Mouse (Mus musculus) heart, postnatal 14 days (tissue): ENCODE measurements at regions not wholly inside any gene's neighbourhood (a gene's known extent, or its start where the extent isn't known, plus 50 kb on each side); places are given as distances from the start of the nearest gene placed in this dataset.

ENCODE experiments used
- DNase-seq, 2 experiments: peaks; one replicate each; pipeline ENCODE4 v3.0.0; 2021 to 2022
- intact Hi-C: fragments of 180-260 bp; cut with DNase I; formaldehyde crosslinking; loops from one replicate; pipeline ENCODE4 v1.15.1; 2025

DNA sequence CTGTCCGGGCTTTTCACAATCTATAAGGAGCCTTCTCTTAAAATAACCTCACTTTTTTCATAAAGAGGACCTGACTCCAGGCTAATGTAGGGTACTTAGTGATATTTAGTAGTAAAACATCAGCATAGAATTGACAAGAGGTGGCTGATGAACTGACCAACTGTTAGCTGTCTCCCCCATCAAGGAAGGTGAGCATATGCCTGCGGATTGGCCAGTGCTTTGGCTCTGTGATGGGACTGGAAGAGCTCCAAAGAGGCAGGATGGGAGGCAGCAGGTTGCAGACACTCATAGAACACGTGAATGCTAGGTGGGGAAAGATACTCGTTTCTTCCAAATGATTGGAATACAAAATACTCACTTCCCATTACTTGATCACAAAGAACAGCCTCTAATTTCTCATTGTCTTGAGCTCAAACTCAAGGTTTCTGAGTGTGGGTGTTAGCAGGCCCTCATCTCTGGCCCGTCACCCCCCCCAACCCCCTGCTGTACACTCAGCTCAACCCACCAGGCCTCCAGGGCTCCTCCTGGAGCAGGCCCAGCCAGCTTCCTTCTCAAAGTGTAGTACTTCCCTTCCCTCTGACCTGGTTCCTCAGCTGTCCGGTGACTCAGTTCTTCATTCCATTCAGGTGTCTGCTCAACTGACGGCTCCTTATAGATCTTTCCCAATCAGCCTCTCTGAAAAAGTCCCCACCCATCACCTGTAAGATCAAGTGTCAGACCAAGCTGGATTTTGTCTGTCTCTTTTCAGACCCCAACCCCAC is 160.2 kb upstream of the Rbms1 start:
- intact Hi-C loops, result no loop called here
- DNase-seq, result no peak

DNA sequence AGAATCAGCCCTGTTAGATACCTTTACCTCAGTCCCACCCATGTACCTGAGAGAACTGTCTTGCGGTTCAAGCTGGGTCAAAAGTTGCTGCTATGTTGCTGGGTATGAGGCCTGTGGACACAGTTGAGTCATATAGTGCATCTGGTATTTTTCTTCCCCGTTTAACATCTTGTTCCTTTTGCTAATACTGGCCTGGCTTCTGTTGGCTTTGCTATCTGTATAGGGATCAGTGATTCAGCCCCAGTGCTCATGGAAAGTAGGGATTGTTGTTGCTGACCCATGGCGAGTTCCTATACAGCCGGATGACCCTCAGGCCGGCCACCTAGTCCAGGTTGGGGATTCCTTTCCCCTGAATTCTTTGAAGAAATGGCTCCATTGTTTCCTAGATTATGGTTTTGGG is 158.3 kb upstream of the Rbms1 start:
- no peak for DNase-seq
- intact Hi-C loops, result no loop called here

DNA sequence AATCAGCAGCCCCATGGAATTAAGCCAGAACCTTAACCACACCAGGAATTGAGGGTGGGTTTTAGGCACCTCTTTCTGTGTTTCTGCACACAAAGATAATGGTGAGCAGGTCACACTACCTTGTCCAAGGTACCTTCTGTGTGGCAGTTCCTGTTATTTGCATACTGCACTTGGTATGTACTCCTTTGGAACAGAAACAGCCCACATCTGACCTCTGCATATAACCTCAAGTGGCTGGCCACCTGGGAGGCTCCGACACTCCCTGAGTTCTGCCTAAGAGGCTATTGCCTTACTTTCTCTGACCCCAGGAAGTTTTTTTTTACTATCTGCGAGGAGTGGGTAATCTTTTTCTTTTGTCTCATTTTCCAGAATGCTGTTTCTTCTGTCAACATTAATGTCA is 151.6 kb upstream of the Rbms1 start:
- DNase-seq, result no peak
- intact Hi-C loops, result no loop called here

DNA sequence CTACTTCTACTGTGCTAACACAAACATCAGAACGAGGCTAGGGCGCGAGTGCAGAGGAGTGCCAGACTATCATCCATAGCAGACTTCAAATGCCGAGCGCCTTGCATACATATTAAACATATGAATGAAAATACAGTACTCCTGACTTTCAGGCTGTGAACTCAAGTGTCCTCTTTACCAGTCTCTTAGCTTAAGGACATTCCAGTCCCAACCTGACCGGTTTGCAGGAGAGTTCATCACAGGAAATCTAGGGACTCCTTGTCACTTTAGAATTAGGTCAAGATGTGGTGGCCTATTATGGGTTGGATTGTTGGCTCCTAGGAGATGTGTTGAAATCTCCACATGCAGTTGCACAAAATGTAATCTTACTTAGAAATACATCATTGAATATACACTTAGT is 150.9 kb upstream of the Rbms1 start:
- no peak for DNase-seq
- intact Hi-C loops, result no loop called here

DNA sequence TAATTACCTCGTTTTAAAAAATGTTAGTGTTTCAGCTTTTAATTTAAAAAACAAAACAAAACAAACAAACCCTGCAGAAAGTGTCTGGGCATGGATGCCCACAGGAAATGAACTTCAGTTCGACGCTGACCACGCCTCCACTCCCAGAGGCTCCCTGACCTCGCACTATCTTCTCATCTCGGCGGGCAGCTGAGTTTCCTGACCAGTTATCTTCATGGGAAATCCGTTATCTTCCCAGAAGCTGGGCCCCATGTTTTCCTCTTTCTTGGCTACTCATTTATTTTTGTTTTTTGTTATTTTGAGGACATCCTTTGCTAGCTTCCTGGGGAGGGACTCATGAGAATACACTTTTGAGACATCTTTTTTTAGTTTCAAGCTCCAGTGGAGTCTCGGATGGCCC is 147.6 kb upstream of the Rbms1 start:
- intact Hi-C loops, result no loop called here
- DNase-seq, result no peak

DNA sequence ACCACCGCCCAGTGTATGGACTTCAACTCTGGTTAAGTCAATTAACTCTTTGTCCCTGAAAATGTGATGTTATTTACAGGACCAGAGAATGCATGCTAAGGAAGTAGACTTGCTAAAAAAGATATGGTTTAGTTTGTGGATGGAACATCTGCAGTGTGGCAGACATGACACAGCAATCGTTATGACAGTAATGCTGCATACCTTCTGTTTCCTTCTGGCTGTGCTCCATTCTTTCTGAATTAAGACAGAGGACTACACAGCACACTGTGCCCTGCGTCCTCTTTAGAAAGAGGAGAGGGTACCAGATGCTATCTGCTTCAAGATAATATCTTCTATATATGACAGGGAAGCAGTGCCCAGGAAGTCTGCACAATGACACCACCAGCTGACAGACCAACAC is 146.6 kb upstream of the Rbms1 start:
- no peak for DNase-seq

DNA sequence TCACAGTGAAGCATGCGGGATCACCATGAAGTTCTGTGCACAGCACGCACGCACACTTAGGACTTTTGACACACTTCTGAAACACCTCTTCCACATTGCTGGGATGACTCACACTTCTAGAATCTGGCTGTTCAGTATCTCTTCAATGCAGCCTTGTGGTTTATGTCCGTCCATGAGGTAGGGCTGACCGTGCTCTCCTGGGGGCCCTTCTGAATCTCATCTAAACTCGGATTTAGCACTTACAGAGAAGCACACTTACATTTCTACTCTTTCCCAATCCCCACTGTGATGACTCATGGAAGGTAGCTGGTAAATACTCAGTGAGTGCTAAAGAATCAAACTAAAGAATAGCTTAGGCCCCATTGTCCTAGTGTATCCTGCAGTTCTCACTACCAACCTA is 142.2 kb upstream of the Rbms1 start:
- intact Hi-C loops, result no loop called here

More for the DNA sequence above, 146.6 kb upstream of the Rbms1 start:
- intact Hi-C loops, result no loop called here

DNA sequence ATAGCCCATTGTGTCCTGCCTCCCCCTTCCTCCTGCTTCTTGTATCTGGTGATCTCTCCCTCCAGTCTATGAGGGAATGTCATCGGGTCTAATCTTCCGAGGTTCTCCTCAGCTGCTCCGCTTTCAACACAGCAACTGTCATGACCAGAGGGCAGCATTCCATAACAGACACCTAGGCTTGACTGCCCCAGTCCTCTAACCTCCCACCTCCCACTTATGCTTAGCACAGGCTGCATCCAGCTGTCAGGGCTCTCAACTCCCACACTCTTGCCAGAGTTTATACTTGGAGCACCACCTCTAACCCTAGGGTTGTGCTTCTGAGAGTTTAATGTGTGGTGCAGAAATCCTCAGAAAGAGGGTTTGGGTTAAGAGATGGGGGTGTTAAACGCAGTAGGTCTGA is 137.9 kb upstream of the Rbms1 start:
- intact Hi-C loops, result no loop called here
- peak; percentile 16 to 21 for DNase-seq

More for the DNA sequence above, 142.2 kb upstream of the Rbms1 start:
- DNase-seq, result no peak

DNA sequence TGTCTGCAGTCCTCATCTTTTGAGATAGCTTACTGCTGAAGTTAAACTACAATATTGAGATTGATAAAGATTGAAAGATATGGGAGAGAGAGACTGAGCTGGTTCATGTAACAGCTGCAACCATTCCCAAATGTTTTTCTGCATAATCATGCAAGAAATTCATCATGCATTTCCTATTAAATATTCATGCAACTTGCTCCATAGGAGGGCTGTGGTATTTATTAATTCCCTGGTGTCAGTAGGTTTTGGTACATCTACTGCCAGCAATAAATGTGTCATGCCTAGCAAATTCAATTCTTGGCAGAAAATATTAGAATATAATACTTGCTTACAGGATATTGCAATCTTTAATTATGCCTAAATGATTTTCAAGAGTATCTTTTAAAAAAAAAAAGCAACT is 125.5 kb upstream of the Rbms1 start:
- intact Hi-C loops, result no loop called here
- DNase-seq, result no peak

DNA sequence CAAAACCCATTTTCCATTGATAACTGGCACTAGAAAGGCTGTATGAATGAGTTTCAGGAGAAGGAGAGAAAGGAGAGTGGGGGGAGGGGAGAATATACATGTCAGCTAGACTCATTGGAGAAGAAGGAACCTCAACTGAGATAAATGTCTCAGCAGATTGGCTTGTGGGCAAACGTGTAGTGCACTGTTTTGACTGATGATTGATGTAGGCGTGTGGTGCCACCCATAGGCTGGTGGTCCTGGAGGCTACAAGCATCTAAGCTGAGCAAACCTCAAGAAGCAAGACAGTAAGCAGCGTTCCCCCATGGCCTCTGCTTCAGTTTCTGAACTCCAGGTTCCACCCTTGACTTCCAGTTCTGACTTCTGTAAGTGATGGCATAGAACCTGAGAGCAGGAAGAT is 121.8 kb upstream of the Rbms1 start:
- intact Hi-C loops, result no loop called here
- DNase-seq, result no peak

DNA sequence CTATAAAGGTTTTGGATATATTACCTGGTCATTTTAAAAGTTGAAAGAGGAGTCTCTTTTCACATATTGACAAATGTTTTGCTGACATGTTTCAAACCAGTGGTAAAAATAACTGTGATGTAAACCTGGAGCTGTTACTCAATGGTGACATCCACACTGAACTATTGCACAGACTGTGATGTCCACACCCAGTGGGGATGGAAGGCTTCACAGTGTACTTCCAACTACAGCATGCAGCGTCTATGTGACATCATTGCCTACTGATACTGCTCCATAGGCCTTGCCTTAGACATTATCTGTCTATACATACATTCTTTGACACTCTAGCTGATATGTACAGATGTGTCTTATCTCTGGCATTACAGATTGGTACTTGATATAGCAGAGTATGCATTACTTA is 120.1 kb upstream of the Rbms1 start:
- intact Hi-C loops, result no loop called here
- no peak for DNase-seq

DNA sequence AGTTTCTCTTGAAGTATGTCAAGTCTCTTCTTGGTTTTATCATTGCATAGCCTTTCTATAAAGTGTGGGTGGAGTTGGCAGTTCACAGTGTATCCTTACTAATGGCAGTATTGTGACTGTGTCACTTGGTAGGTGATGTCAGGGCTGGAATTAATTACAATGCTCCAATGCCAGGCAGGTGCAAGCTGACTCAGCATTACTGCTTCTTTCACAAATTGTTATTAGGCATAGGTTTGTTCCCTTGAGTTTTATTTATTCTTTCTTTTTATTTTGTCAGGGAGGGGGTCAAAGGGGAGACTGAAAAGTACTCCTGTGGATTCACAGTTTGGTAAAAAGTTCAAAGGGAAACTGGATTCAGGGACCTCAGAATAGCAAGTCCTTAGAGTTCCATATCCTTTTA is 119.6 kb upstream of the Rbms1 start:
- intact Hi-C loops, result no loop called here
- no peak for DNase-seq

DNA sequence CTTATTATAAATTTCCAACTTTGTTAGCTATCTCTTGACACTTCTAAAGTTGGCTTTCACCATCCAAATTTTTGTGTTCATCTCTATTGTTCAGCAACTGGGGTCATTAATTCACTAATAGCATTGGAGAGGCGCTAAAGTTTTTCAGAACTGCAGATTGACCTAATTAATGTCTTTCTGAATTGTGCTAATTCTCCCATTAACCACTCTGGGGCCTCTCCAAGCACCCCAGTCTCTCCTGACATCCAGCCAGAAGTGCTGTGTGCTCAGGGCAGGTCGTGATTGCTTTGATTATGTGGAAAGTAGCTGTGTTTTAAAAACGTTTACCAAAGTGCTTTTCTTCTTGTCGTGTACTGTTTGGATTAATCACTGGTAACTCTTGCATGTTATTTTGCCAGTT is 117.0 kb upstream of the Rbms1 start:
- intact Hi-C loops, result no loop called here
- DNase-seq, result no peak

DNA sequence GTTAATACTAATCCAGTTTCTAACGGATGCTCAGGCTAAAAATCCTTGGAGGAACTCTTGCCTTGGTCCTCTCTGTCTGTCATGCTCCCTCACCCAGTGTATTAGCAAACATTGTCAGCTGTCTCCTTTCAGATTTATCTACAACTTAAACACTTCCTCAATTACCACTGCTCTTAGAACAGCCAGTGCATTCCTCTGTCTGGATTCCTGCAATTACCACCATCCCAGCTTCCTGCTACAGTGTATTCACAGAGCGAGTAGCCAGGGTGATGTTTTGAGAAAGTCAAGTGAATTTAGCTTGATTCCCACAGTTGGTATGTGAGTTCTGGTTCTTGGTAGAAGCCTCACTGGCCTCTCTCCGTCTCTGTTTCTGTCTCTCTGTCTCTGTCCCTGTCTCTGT is 108.0 kb upstream of the Rbms1 start:
- no peak for DNase-seq
- intact Hi-C loops, result no loop called here

DNA sequence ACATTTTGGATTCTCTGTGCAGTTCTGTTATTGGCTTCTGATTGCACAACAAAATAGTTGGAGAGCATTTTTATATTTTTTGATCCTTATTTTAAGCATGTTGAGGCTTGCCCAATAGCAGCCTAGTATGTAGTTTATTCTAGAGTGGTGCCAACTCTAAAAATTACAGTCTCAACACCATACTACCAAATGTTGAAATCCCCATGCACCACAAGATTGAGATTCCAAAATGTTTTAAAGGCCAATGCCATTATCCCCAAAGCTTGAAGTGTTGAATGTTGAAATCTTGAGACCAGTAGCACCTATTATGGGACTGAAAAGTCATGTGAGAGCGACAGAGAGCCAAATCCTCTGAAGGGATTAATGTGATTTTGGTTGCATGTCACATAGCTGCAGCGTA is 104.9 kb upstream of the Rbms1 start:
- no peak for DNase-seq
- intact Hi-C loops, result no loop called here

DNA sequence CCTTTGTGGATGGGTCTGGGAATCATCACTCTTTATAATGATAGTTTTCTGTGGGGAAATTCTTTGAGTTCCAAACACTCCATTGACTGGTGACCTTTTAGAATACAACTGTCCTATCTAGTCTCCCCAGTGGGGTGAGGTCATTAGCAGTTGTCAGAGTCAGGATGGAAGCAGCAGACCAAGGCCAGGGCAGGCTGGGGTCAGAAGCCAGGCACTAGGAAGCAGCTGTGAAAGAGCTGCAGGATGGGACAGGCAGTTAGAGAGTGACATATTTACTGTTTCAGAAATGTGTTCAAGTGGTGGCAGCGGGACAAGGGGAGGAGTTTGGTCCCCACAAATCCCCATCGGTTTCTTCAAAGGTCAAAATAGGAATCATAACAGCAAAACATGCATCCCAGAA is 99.1 kb upstream of the Rbms1 start:
- DNase-seq, result peak; percentile 25 to 52
- intact Hi-C loops, result no loop called here

DNA sequence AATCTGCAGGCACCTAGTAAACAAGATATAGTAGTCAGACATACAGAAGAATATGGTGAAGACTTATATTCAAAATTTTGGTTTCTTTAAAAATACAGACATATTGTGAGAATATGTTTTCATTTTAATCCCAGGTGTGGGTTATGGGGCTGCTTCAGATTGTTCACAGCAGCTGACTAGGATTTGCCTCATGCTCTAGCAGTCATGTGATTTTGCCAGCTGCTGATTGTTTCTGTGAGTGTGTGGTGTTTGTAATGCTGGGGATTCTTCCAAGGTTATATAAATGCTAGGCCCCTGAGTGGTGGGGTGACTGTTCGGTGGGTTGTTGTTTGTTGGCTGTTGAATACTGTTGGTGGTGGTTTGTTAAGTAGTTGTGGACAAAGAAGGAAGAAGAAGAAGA is 97.9 kb upstream of the Rbms1 start:
- DNase-seq, result no peak
- intact Hi-C loops, result no loop called here

DNA sequence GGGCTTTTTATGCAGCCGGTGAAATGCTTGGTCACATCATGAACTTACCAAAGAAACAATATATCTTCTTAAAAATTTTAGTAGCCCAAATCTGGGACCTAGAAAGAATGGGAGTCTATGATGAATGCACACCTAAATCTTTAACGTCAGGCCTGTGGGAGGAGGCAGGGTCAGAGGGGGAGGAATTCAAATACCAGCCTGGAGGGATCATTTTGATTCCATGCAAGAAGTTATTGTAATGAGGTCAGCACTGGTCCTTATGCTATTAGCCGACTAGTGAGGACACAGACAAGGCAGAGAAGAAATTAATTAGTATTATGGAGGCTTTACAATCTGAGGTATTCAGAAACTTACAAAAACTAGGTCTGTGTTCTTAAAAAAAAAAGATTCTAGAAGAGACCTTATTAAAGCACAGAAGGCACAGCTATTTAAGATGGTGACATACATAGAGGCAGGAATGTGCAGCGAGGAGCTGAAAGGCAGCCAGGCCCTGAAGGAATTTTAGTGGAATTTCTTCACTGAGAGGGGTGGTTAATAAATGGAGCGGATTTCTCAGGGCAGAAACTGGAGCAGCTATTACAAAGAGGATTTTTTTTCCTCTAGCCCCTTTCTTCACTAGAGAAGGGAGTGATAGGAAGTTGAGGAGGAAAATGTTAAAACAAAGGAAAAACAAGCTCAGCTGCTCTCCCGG is 95.7 kb upstream of the Rbms1 start:
- intact Hi-C loops, result no loop called here

DNA sequence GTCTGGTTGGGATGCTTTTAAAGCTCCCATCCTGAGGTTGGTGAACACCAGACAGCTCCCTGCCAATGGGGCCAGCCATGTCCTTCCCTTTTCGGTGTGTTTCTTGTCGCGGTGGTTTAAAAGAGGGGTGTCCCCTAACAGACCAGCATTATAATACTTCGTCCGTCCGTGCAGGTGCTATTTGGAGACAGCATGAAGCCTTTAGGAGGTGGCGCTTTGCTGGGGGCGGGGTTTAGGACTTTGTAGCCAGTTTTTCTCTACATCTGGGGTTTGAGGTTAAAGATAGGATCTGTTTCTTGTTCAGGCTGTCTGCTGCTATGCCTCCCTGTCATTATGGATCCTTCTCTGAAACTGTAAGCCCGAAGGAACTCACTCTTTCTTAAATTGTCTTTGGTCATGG is 89.3 kb upstream of the Rbms1 start:
- intact Hi-C loops, result no loop called here

More for the DNA sequence above, 95.7 kb upstream of the Rbms1 start:
- no peak for DNase-seq

DNA sequence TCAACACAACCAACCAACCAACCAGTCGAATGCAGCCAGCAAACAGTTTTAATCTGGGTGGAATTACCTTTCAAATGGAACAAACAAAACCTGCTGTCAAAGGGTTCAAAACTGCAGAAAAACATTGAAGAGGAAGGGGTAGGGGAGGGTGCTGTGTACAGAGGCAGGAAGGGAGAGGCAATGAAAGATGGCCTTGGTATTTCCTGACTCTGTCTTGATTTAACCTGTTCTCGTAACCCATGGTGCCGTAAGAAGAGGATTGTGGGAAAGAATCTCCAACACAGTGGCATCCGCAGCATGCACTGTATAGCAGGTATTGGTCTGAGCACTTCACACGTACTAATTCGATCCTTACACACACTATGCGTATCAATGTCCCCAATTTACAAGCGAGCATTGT is 88.8 kb upstream of the Rbms1 start:
- intact Hi-C loops, result no loop called here

More for the DNA sequence above, 89.3 kb upstream of the Rbms1 start:
- no peak for DNase-seq

DNA sequence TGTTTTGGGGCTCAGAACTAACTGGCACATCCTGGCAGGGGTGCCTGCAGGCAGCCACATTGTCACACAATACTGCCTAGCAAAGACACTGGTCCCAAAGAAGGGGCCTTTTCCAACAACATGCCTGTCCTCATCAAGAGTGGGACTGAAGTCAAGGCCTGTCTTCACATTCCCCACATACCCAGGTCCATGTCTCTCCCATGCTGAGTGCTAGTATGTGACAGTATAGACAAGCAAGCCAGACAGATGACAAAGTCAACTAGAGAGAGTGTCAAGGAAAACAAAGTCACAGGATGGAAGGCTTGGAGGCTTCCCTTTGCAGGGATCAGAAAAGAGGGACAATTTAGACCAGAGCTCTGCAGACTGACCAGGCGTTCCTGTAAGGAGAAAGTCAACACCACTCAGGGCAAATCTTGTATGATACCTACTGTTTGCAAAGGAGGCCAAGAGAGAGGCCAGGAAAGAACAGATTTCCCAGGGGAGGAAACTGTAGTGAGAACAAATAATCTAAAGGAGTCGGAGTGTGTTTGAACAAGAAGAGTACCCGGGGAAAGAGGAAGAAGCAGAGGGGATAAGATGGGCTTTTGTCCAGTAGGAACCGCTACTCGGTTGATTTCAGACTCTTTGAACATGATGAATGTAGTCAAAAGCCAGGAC is 83.2 kb upstream of the Rbms1 start:
- intact Hi-C loops, result no loop called here
- no peak for DNase-seq

More for the DNA sequence above, 88.8 kb upstream of the Rbms1 start:
- no peak for DNase-seq

DNA sequence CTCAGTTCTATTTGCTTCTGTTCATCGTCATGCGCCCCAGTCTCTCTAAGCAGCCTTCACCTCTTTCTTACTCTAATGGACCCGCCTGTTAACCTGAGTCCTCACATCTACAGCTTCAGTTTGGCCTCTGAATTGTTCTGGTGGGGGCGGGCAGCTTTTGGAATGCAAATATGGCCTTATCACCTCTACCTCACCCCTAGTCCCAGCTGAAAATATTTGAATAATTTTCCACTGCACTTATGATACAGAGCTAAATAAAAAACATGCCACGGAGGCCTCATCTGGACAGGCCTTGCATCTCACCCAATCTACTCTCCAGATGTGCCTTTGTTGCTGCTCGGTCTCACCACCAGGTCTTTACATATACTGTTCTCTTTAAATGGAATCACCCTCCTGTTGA is 82.5 kb upstream of the Rbms1 start:
- intact Hi-C loops, result no loop called here
- DNase-seq, result no peak
